Mouse (Mus musculus) forebrain, embryonic 16.5 days (tissue): ENCODE results near the gene Chp2. TPM values are rescaled to one million over a fixed set of nuclear protein-coding genes. Genes with fewer than 3 reads are reported as not detected.

Source experiments
- ATAC-seq: fragments of 200-750 bp; cut with Nextera tagmentation; 2 replicates; pipeline ENCODE4 v1.8.0; 2017; ENCODE audit warnings: mild to moderate bottlenecking, moderate library complexity
- H3K27ac ChIP-seq: fragments of 300-500 bp; sonication (generic); 2 replicates; pipeline ENCODE4 v1.5.1; 2014; ENCODE audit warnings: low read length, control low read depth
- H3K27me3 ChIP-seq: fragments of 300-500 bp; sonication (generic); replicated peaks from 2 replicates; pipeline ENCODE4 v1.6.1; 2014; ENCODE audit warnings: low read length; ENCODE audit not compliant: control insufficient read depth, insufficient read depth
- H3K36me3 ChIP-seq: fragments of 300-500 bp; sonication (generic); 2 replicates; pipeline ENCODE4 v1.6.1; 2014; ENCODE audit not compliant: control insufficient read depth, insufficient read depth
- H3K4me1 ChIP-seq: fragments of 300-500 bp; sonication (generic); replicated peaks from 2 replicates; pipeline ENCODE4 v1.6.1; 2014; ENCODE audit warnings: low read length; ENCODE audit not compliant: control insufficient read depth, insufficient read depth
- H3K4me2 ChIP-seq: fragments of 300-500 bp; sonication (generic); 2 replicates; pipeline ENCODE4 v1.6.1; 2014; ENCODE audit warnings: mild to moderate bottlenecking, low read length, control low read depth
- H3K4me3 ChIP-seq: fragments of 300-500 bp; sonication (generic); replicated peaks from 2 replicates; pipeline ENCODE4 v1.5.1; 2014; ENCODE audit warnings: mild to moderate bottlenecking, low read length, control low read depth
- H3K9ac ChIP-seq: fragments of 300-500 bp; sonication (generic); replicated peaks from 2 replicates; pipeline ENCODE4 v1.6.1; 2014; ENCODE audit warnings: low read depth, low read length, control low read depth
- H3K9me3 ChIP-seq: fragments of 300-500 bp; sonication (generic); 2 replicates; pipeline ENCODE4 v1.6.1; 2016; ENCODE audit warnings: low read length; ENCODE audit not compliant: control insufficient read depth
- whole genome bisulfite sequencing: fragments of 180-500 bp; shearing (Covaris S2); extraction: QIAGEN DNeasy Blood & Tissue Kit; methylation state at CpG from one replicate; pipeline ENCODE4 v1.1.7; 2014; 5-methylcytosine and 5-hydroxymethylcytosine counted together
- polyA plus RNA-seq: library from polyadenylated mRNA; unstranded; fragments of >200 nt; fragmentation: Nextera tagmentation; extraction: Ambion mirVana; gene quantifications from 2 replicates; pipeline ENCODE4 v1.2.1, GENCODE M21; 2015

Gene Chp2
- polyA plus RNA-seq, 1 experiment from 2014 or later: 0.57 TPM

DNA sequence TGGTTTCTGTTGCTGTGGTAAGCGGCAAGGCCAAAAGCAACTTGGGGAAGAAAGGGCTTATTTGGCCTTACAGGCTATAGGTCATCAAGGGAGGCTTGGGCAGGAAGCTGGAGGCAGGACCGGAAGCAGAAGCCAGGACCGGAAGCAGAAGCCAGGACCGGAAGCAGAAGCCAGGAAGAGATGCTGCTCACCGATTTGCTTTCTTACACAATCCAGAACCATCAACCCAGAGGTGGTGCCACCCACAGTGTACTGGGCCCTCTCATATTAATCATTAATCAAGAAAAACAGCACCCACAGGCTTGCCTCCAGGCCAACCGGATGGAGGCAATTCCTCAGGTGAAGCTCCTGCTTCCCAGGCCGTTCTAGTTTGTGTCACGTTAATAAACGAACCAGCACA is 22.5 kb upstream of the Chp2 start:
- 0 out of 2 replicates have a peak, but pooled peaks cover 3% of the 10 kb centered on the region for H3K9me3 ChIP-seq
- H3K4me3 ChIP-seq: no peak overlapping the region
- H3K4me1 ChIP-seq: no peaks in the 10 kb centered on the region
- H3K36me3 ChIP-seq: no peaks in the 10 kb centered on the region
- no peak overlapping the region for H3K9ac ChIP-seq
- ATAC-seq: no peak
- WGBS: 90% methylated on average over 9 of the region's 9 CpGs
- H3K27ac ChIP-seq: no peak overlapping the region
- H3K4me2 ChIP-seq: no peak overlapping the region
- H3K27me3 ChIP-seq: no peaks in the 10 kb centered on the region

DNA sequence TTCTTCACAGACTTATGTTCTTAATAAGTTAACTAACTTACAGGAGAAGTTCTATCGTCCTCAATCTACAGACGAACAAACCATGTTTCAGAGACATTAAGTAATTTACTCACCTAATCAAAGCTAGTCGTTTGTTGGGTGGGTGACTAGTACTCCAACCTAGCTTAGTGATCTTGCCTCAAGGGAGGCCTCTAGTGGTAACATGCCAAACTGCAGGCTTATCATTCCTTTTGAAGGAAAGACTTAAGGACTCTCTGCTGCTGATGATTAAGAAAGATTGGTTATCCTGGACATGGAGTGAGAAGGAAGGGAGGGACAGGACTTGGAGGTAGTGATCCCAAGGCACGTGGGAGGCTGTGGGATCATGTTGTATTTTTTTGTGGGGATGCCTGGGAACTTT is 22.0 kb upstream of the Chp2 start:
- ATAC-seq: no peak
- no peaks in the 10 kb centered on the region for H3K36me3 ChIP-seq
- 40% methylated on average over 4 of the region's 4 CpGs for WGBS

DNA sequence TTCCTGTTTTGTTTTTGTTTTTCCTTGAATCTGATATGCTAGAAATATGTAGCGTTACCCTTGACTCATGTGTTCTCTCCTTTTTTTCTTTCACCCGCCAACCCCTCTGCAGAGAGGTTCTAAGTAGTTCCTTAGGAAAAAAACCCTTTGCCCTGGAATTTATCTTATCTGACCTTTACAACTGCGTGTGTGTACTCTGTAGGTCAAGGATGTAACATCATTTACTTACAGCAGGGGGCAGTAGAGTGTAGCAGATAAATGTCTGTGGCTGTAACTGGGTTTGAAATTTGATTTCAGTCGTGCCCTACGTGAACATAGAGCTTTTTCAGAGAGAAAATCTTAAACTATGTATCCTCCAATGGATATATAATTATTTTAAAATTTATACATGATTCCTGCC is 20.0 kb upstream of the Chp2 start:
- Histone ChIP-seq H3K9me3 (0 out of 2 replicates have a peak, but pooled peaks cover 3% of the 10 kb centered on the region), H3K4me1 (no peaks in the 10 kb centered on the region), H3K9ac (no peak overlapping the region), H3K4me2 (no peak overlapping the region), H3K27ac (no peak overlapping the region), H3K36me3 (no peaks in the 10 kb centered on the region), H3K27me3 (no peaks in the 10 kb centered on the region), H3K4me3 (no peak overlapping the region)
- WGBS: 29% methylated on average over 5 of the region's 5 CpGs
- no peak for ATAC-seq

More for the DNA sequence above, 22.0 kb upstream of the Chp2 start:
- Histone ChIP-seq H3K9me3 (0 out of 2 replicates have a peak, but pooled peaks cover 3% of the 10 kb centered on the region), H3K4me1 (no peaks in the 10 kb centered on the region), H3K27ac (no peak overlapping the region), H3K27me3 (no peaks in the 10 kb centered on the region), H3K9ac (no peak overlapping the region), H3K4me3 (no peak overlapping the region), H3K4me2 (no peak overlapping the region)

DNA sequence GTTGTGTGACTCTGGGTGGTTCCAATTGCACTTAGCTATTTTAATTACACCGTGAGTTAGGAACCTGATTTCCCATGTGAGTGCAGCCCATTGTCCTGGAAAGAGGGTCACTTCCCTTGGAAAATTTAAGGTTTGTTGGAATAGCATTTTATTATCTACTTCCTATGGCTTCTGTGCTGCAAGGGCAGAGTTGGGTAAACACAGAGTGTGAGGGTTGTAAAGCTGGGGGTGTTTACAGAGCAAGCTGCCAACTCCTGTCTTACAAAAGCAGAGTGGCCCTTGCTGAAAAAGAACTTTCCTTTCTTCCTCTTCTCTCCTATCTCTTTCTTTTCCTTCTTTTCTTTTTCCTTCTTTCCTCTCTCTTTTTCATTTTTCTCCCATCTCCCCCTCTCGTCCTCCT is 15.4 kb upstream of the Chp2 start:
- ATAC-seq: no peak

DNA sequence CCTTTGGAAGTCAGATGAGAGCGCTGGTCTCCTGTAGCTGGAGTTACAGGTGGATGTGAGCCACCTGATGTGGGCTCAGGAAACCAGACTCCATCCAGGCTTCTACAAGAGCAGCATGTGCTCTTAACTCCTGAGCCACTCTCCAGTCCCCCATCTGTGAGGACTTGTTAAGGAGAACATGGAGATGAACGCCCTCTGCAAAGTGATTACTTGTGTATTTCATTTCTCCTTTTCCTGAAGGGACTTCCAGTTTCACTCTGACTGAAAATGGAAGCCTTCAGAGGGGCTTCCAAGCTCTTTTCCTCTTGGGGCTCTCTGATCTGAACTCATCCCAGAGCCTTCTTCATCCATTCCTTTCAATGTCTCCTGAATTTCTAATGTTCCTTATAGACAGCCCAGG is 13.2 kb upstream of the Chp2 start:
- no peaks in the 10 kb centered on the region for H3K36me3 ChIP-seq
- H3K4me1 ChIP-seq: no peaks in the 10 kb centered on the region
- no peak overlapping the region for H3K27ac ChIP-seq
- H3K9ac ChIP-seq: no peak overlapping the region
- ATAC-seq: no peak
- H3K9me3 ChIP-seq: no peaks in the 10 kb centered on the region
- no peak overlapping the region for H3K4me2 ChIP-seq
- H3K4me3 ChIP-seq: no peak overlapping the region
- WGBS: 62% methylated on average over 2 of the region's 2 CpGs
- H3K27me3 ChIP-seq: no peaks in the 10 kb centered on the region

More for the DNA sequence above, 15.4 kb upstream of the Chp2 start:
- no peaks in the 10 kb centered on the region for H3K4me1 ChIP-seq
- no peak overlapping the region for H3K27ac ChIP-seq
- H3K4me2 ChIP-seq: no peak overlapping the region
- 67% methylated on average over 2 of the region's 2 CpGs for WGBS
- no peaks in the 10 kb centered on the region for H3K27me3 ChIP-seq
- H3K36me3 ChIP-seq: no peaks in the 10 kb centered on the region
- H3K9ac ChIP-seq: no peak overlapping the region
- no peak overlapping the region for H3K4me3 ChIP-seq
- no peaks in the 10 kb centered on the region for H3K9me3 ChIP-seq

DNA sequence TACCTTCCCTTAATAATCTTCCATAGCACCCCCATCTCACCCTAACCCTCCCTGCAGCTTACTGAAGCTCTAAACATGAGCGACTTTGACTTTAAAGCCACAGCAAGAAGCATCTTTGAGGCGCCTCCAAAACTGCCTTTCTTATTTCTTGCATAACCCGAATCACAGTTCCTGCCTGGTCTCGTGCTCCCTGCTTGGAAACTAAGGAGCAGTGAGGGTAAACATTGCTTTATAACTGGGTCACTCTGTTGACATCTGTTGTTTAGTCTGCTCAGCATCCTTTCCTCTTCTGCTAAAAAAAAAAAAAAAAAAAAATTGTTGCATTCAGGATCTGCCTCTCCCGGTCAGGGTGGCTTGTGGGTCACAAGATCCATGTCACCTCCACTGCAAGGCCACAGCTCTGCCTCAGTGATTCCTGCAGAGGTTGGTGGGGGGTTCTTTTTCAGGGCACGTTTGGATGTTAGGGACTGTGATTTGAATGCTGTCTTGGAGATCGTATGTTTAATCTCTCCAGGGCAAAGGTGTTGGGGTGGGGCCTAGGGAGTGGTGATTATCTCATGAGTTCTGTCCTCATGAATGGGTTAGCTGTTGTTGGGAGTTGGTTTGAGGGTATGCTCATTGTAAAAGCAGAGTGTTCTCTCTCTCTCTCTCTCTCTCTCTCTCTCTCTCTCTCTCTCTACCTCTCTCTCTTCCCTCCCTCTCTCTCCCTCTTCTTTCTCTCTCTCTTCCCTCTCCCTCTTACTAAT is 10.8 kb upstream of the Chp2 start:
- H3K27me3 ChIP-seq: no peaks in the 10 kb centered on the region
- no peaks in the 10 kb centered on the region for H3K9me3 ChIP-seq
- H3K4me1 ChIP-seq: no peaks in the 10 kb centered on the region
- 61% methylated on average over 7 of the region's 7 CpGs for WGBS
- no peak for ATAC-seq
- no peak overlapping the region for H3K27ac ChIP-seq
- no peaks in the 10 kb centered on the region for H3K36me3 ChIP-seq
- no peak overlapping the region for H3K4me2 ChIP-seq
- H3K9ac ChIP-seq: no peak overlapping the region
- H3K4me3 ChIP-seq: no peak overlapping the region

DNA sequence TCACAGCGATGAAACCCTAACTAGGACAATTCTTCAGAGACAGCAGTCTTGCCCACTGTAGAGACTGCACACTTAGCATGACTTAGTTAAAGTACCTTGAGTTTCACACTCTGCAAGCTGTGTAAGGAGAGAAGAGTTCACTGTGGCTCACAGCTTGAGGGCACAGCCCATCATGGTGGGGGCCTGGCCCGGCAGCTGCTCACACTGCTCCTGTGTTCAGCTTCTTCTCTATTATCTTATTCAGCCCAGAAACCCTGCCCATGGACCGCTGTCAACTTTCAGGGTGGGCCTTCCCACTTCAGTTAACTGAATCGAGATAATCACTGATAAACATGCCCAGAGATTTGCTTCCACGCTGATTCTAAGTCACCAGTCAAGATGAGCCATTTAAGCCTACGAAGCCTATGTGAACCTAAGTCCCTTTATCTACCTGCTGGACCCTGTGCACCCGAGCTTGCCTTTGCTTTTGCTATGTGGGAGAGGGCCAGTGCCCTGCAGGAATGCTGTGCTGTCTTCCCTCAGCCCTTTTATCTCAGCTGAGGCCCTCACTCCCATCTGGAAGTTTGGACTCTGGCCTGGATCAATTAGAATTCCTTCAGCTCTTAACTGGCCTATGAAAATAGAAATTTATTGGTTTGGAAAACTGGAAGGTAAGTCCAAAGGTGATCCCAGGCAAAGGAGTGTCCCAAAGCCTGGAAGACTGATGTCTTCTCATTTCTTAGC is 6.9 kb downstream of the Chp2 start:
- H3K27me3 ChIP-seq: no peaks in the 10 kb centered on the region
- H3K27ac ChIP-seq: no peak overlapping the region
- H3K4me3 ChIP-seq: no peak overlapping the region
- H3K36me3 ChIP-seq: no peaks in the 10 kb centered on the region
- 76% methylated on average over 7 of the region's 7 CpGs for WGBS
- no peak overlapping the region for H3K9ac ChIP-seq
- H3K9me3 ChIP-seq: no peaks in the 10 kb centered on the region
- ATAC-seq: no peak
- no peaks in the 10 kb centered on the region for H3K4me1 ChIP-seq
- H3K4me2 ChIP-seq: no peak overlapping the region

DNA sequence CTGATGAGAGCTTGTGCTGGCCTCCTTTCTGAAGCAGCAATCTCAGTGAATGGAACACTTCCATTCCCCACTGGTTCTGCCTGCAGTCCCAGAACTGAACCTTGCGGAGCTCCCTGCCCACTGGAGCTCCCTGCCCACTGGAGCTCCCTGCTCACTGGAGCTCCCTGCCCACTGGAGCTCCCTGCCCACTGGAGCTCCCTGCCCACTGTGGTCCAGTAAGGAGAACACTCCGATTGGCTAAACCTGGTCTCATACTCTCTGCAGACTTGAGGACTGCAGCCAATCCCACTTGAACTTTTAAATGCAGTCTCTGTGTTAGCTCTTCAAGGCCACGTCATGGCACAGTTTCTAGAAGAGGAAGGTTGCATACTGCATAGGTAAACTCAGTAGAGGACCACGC is 7.4 kb downstream of the Chp2 start:
- Histone ChIP-seq H3K4me3 (no peak overlapping the region), H3K27me3 (no peaks in the 10 kb centered on the region), H3K9ac (no peak overlapping the region), H3K9me3 (no peaks in the 10 kb centered on the region), H3K27ac (no peak overlapping the region), H3K4me1 (no peaks in the 10 kb centered on the region), H3K4me2 (no peak overlapping the region), H3K36me3 (no peaks in the 10 kb centered on the region)
- ATAC-seq: no peak
- WGBS: 89% methylated on average over 4 of the region's 4 CpGs

DNA sequence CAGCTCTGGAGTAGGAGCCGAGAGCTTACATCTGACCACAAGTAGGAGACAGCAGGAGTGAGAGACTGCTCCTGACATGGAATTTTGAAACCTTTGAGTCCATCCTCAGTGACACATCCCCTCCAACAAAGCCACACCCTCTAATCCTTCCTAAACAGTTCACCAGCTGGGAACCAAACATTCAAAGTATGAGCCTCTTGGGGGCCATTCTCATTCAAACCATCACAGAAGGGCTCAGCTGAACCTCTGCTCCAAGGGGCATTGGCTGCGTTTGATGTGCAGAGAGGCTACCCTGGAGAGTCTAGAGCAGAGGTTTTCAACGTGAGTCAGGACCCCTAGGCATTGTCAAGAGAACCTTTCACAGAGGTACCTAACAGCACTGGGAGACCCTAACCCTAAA is 10.0 kb downstream of the Chp2 start:
- H3K9me3 ChIP-seq: no peaks in the 10 kb centered on the region
- H3K27me3 ChIP-seq: no peaks in the 10 kb centered on the region
- 58% methylated on average over 3 of the region's 3 CpGs for WGBS
- H3K4me3 ChIP-seq: no peak overlapping the region
- no peak overlapping the region for H3K9ac ChIP-seq
- ATAC-seq: no peak
- H3K27ac ChIP-seq: no peak overlapping the region
- H3K36me3 ChIP-seq: no peaks in the 10 kb centered on the region
- H3K4me1 ChIP-seq: no peaks in the 10 kb centered on the region
- H3K4me2 ChIP-seq: no peak overlapping the region
